Mouse (Mus musculus): ENCODE measurements around the gene Fzd4.

Gene Fzd4

DNA sequence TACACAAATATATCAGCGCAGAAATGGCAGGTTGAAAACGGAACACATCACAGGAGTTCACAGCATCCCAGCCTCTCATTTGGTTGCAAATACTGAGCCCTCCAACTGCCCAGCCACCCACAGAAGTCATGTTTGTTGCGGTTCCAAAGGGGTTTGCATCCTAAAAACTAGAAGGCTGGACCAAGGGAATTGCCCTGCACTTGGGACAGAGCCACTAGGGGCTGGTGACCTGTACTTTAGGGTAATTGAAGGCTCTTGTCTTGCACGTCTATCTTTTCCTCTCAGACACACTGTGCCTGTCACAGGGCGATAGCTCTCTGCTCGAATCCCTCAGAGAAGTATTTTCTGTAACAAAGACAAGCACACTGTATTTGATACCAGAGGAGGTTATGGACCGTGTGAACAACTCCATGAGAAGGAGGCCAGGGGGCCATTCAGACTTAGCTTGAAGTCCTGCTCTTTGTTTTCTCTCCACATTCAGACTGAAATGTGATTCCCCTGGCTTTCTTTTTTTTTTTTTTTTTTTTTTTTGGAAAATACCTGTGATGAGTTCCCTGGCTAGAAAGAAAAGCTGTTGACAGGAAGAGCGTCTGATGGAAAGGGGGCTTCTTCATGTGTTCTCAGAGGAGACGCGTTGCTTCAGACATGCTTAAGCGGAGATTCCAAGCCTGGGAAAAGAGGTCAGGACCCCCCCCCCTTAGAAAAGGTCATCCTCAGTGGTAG is 2.9 kb upstream of the Fzd4 start:
- DNase-seq (ENCODE audit: low spot score): no peak

DNA sequence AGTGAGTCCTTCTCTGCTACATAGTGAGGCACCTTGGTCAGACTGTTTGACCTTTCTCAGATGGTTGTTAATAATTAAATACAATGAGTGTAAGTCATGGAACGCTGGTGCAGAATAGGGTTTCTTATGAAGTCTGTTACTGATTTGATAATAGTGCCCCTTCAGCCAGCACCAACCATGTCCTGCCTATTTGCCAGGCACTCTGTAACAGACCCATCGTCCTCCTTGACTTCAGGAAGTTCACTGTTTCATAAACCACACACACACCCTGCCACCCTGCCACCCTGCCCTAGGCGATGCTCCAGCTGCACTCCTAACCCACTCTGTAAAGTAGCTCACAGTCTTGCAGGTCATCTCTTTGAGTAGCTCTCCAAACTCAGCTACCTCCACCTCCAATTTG is 2.2 kb upstream of the Fzd4 start:
- no peak for DNase-seq (ENCODE audit: low spot score)

GRCm38 (mm10) chr7:89403053-89403972 is 842 bp upstream of the Fzd4 start:
- DNase-seq (ENCODE audit: low spot score): peak; percentile 87

- no peak for DNase-seq (ENCODE audit: low spot score)
These were observed 732 bp downstream of the Fzd4 start for GRCm38 (mm10) chr7:89404734-89405440.

GRCm38 (mm10) chr7:89406011-89406410 is 1.9 kb downstream of the Fzd4 start:
- DNase-seq (ENCODE audit: low spot score): no peak

DNA sequence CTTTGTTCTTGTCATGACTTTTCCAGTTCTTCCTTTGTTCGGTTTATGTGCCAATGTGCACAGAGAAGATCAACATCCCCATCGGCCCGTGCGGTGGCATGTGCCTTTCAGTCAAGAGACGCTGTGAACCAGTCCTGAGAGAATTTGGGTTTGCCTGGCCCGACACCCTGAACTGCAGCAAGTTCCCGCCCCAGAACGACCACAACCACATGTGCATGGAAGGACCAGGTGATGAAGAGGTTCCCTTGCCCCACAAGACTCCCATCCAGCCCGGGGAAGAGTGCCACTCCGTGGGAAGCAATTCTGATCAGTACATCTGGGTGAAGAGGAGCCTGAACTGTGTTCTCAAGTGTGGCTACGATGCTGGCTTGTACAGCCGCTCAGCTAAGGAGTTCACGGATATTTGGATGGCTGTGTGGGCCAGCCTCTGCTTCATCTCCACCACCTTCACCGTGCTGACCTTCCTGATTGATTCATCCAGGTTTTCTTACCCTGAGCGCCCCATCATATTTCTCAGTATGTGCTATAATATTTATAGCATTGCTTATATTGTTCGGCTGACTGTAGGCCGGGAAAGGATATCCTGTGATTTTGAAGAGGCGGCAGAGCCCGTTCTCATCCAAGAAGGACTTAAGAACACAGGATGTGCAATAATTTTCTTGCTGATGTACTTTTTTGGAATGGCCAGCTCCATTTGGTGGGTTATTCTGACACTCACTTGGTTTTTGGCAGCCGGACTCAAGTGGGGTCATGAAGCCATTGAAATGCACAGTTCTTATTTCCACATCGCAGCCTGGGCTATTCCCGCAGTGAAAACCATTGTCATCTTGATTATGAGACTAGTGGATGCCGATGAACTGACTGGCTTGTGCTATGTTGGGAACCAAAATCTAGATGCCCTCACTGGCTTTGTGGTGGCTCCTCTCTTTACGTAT is 3.1 kb downstream of the Fzd4 start:
- no peak for DNase-seq (ENCODE audit: low spot score)

DNA sequence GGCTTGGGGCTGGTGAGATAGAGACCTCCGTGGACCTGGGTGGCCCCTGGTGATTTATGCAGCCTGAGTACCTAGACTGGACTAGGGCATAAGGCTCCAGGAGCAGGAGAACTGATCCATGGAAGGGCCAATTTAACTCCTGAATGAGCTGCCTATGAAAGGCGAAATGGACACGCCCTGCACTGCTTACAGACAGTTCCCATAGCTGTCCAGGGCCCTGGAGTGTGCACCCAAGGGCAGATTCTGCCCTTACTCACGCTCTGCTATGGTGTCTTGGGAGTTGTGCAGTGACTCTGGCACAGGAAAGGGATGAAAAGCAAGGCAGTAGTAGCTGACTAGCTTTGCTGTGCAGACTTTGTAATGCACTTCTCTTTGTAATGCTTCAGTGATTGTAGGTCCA is 6.1 kb downstream of the Fzd4 start:
- no peak for DNase-seq (ENCODE audit: low spot score)

GRCm38 (mm10) chr7:89411346-89411745 is 7.2 kb downstream of the Fzd4 start:
- peak; percentile 58 for DNase-seq (ENCODE audit: low spot score)

DNA sequence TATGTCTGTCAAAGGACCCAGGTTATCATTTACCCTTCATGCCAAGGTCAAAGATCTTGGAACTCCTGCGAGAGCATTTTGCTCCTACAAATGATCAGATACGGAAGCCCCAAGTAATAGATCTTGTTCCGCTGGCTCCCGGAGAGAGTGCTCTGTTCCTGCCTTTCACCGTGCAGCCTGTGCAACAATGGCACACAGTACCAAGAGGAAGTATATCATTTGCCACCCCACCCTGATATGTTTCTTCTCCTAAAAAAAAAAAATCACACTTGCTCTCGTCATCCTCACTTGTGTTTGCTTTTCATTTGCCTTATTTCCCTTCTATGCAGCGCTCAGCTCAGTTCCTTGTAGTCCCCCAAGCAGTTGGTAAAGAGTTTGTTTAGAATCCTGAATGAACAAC is 7.9 kb downstream of the Fzd4 start:
- DNase-seq (ENCODE audit: low spot score): no peak

DNA sequence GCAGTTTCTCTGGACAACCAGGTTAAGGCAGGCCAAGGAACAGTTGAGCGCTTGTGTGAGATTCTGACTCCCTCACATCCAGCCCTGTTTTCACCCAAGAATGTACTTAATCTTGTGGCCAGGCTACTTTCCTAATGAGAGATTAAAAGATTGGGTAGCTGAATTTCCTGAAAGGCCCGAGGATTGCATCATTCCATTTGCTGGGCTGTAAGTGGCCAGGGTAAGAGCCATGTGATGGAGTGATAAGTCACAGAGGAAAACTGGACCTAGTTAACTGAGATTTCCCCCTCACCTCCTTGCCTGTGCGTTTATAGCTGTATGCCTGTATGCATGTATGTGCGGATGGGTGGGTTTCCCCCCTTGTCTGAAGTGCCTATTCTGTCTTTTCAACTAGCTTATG is 11.9 kb downstream of the Fzd4 start:
- no peak for DNase-seq (ENCODE audit: low spot score)

DNA sequence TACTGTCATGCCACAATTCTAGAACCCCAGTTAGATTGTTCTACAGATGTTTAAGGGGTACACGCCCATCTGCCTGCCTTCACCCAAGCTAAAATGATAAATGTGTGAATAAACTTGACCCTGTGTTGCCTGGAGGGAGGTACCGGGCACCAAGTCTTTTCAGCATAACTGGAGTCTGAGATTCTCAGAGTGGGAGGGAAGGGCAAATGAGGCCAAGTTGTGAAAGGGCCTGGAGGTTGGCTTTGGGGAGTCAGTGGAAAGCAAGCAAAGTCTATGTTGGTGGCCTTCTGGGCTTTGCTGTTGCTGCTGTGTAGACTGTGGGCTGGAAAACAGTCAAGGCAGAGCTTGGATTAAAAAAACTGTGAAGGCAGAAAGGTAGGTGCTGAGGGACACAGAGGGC is 13.6 kb downstream of the Fzd4 start:
- DNase-seq (ENCODE audit: low spot score): no peak

- no peak for DNase-seq (ENCODE audit: low spot score)
These were observed 14.0 kb downstream of the Fzd4 start for GRCm38 (mm10) chr7:89418127-89418653.

- DNase-seq (ENCODE audit: low spot score): no peak
These were observed 14.9 kb downstream of the Fzd4 start for GRCm38 (mm10) chr7:89418917-89419679.

- DNase-seq (ENCODE audit: low spot score): no peak
These were observed 17.1 kb downstream of the Fzd4 start for GRCm38 (mm10) chr7:89421294-89421693.

- no peak for DNase-seq (ENCODE audit: low spot score)
These were observed 18.5 kb downstream of the Fzd4 start for GRCm38 (mm10) chr7:89422650-89423049.

DNA sequence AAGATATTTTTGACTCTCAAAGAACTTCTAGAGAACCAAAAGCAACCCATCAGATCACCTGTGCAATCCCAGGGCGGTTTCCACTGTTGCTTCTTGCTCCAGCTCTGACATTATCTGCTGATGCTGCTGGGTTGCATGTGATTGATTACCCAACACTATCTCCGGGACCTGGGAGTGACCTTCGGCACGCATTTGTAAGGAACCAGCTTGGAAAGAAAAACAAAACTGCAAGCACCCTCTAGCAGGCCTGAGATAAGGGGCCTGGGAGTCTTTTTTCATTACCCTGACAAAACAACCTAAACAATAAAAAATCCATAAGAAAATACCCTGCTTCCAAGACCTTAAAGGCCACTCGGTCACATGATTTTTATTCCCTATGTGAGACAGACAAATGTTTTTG is 19.0 kb downstream of the Fzd4 start:
- DNase-seq (ENCODE audit: low spot score): peak; percentile 88

DNA sequence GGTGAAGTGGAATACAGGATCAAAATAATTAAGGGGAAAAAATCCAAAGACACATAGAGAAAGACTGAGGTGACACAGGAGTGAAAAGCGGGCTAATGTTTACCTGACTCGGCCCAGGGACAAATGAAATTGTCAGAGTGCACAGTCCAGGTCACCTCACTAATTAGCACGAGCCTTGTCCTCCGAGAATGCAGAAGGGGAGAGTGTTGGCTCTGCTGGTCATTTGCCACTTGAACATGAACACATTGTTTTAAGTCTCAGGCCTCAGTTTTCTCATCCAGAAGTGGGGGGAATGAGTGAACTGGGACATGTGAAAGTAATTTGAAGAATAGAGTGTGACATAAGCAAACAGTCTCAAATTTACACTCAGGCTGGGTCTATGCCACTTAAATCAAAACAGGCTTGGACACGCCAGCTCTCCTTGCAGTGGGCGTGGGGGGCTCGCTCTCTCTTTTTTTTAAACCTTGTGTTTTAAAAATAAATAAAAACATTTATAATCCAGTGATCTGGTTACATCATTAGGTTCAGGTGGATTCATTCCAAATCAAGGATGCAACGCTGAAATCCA is 19.6 kb downstream of the Fzd4 start:
- DNase-seq (ENCODE audit: low spot score): peak; percentile 67

DNA sequence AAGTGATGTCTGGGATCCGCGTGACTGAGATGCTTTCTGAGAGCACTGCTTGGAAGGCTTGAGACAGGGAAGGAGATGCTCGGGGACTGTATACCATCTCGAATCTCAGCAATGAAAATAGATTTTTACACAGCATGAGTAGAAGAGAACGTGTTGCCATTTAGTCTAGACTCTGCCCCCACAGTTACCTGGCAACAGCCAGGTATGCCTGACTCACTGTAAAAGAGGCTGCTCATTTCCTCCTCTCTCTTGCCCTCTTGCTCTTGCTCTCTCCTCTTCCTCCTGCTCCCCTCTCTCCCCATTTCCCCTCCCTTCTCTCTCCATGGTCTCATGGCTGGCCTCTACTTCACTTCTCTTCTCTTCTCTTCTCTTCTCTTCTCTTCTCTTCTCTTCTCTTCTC is 20.5 kb downstream of the Fzd4 start:
- no peak for DNase-seq (ENCODE audit: low spot score)

- DNase-seq (ENCODE audit: low spot score): peak; percentile 66
These were observed 21.9 kb downstream of the Fzd4 start for GRCm38 (mm10) chr7:89425803-89426725.
